8 mouse cellular contexts compared by ENCODE assay signal in the genomic region with DNA sequence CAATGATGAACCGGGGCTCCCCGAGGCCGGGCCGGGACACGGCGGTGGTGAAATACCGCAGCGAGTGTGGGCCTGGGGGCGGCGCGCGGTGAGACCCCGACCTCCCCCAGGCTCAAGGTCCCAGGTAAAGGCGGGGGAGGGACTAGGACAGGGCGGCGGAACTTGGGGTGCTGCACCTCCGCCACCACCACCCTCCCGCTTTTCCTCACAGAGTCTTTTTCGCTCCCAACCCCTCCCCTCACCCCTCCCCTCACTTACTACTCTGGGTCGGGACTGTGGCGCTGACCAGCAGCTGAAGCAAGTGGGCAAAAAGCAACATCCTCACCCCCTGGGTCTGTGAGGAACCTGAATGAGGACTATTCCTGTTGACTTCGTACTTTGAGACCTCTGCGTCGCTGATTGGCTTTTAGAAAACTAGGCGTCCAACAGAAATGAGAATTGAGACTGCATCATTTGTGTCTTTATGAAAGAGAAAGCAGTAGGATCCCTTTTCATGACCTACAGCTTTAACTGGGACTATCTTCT. TPM values are rescaled to one million over a fixed set of nuclear protein-coding genes. Genes with fewer than 3 reads are reported as not detected.
A peak's percentile ranks its signal among the peaks of the same experiment; 100 is the strongest.
DNase-seq lines count a peak whose midpoint lies in the region; ATAC-seq and TF ChIP-seq lines count a peak whose summit lies in the region.
"Not testable (repeated sequence)": the region's sequence is repeated elsewhere in the genome, so short reads cannot be mapped to it uniquely, and the experiment has no call there.

H2-T23 (minus strand) TSS at position 505 of the 525 bp plus-strand sequence.

- peak within 1 kb of the TSS; percentile 91 for H3K4me2 ChIP-seq in forebrain, postnatal 0 days (ENCODE audit: low read depth)
- H3K4me2 ChIP-seq in neural tube, embryonic 11.5 days (ENCODE audit: low read depth), result peak within 1 kb of the TSS; percentile 64

- not testable (repeated sequence) for H3K9me3 ChIP-seq in E14TG2a.4 (ENCODE audit: low read length); forebrain, postnatal 0 days (ENCODE audit: low read length); neural tube, embryonic 11.5 days (ENCODE audit: control insufficient read depth, low read length)

- peaks cover 43% of the 10 kb centered on the region for H3K4me1 ChIP-seq in E14TG2a.4 (replicated peaks; ENCODE audit: low read depth, low read length)
- H3K4me1 ChIP-seq in forebrain, postnatal 0 days (ENCODE audit: insufficient read depth); neural tube, embryonic 11.5 days (ENCODE audit: control insufficient read depth, insufficient read depth, low read length): not testable (repeated sequence)
- H3K4me1 ChIP-seq in lung, adult 2 months (ENCODE audit: control insufficient read depth, insufficient read depth, low read length), result peaks cover 12% of the 10 kb centered on the region

- H3K4me3 ChIP-seq in E14TG2a.4 (replicated peaks; ENCODE audit: low read length), result peak within 1 kb of the TSS; percentile 77
- peak within 1 kb of the TSS; percentile 37 for H3K4me3 ChIP-seq in forebrain, postnatal 0 days (ENCODE audit: low read depth, low read length)
- peak within 1 kb of the TSS; percentile 73 for H3K4me3 ChIP-seq in lung, adult 2 months (replicated peaks; ENCODE audit: extremely low read depth, low read depth, low read length)
- peak within 1 kb of the TSS; percentile 38 for H3K4me3 ChIP-seq in neural tube, embryonic 11.5 days (ENCODE audit: low read depth, low read length)

- not testable (repeated sequence) for H3K27ac ChIP-seq in forebrain, postnatal 0 days (ENCODE audit: low read depth, low read length); neural tube, embryonic 11.5 days (ENCODE audit: low read depth, low read length)

- 1% methylated on average over 23 of the region's 25 CpGs for WGBS in forebrain, postnatal 0 days
- WGBS in lung, adult 2 months, result under 1% methylated on average over 25 of the region's 25 CpGs
- WGBS in neural tube, embryonic 11.5 days, result under 1% methylated on average over 25 of the region's 25 CpGs

- ATAC-seq in forebrain, postnatal 0 days, result peak; percentile 10; the same call in 1 of the 2 replicates
- ATAC-seq in hematopoietic stem cell, adult 5-6 weeks (replicated peaks in 1 of 2; ENCODE audit: insufficient read depth in 1 of 2, low FRiP score in 2 of 2, low TSS enrichment in 1 of 2, low read depth in 1 of 2, poor library complexity in 2 of 2, severe bottlenecking in 2 of 2), result peak; percentile 82 to 88
- not testable (repeated sequence) for ATAC-seq in neural tube, embryonic 11.5 days (ENCODE audit: insufficient read depth, low FRiP score, low TSS enrichment)

- not testable (repeated sequence) for H3K27me3 ChIP-seq in E14TG2a.4 (ENCODE audit: insufficient read depth, low read length); forebrain, postnatal 0 days (ENCODE audit: insufficient read depth, low read length); neural tube, embryonic 11.5 days (ENCODE audit: control insufficient read depth, insufficient read depth, low read length)

- H3K36me3 ChIP-seq in E14TG2a.4 (ENCODE audit: insufficient read depth, low read length); forebrain, postnatal 0 days (ENCODE audit: insufficient read depth); neural tube, embryonic 11.5 days (ENCODE audit: control insufficient read depth, insufficient read depth, low read length): not testable (repeated sequence)

- TF ChIP-seq POLR2A in brain, embryonic 14.5 days (IDR thresholded peaks at IDR 0.05; ENCODE audit: borderline replicate concordance, extremely low read depth, insufficient read depth, insufficient read length, poor library complexity, severe bottlenecking), result not testable (repeated sequence)
- peak; percentile 82 for TF ChIP-seq POLR2A in lung, adult 2 months (IDR thresholded peaks at IDR 0.05; ENCODE audit: borderline replicate concordance, extremely low read depth, low read depth, low read length)

- TF ChIP-seq CTCF in E14TG2a.4 (conservative IDR thresholded peaks at IDR 0.05; ENCODE audit: low read length); brain, embryonic 14.5 days (IDR thresholded peaks at IDR 0.05; ENCODE audit: borderline replicate concordance, extremely low read depth, insufficient read depth, insufficient read length); forebrain, postnatal 0 days (IDR thresholded peaks at IDR 0.05; ENCODE audit: low read depth); lung, adult 2 months (IDR thresholded peaks at IDR 0.05; ENCODE audit: insufficient read depth, low read length): not testable (repeated sequence)

- DNase-seq in brain, embryonic 14.5 days (ENCODE audit: low read depth), result peak; percentile 37
- DNase-seq in forebrain, postnatal 0 days, result peak; percentile 23
- DNase-seq in kidney, postnatal 4 days, result peak; percentile 63 to 77
- DNase-seq in lung, adult 2 months, result peak; percentile 67
- not testable (repeated sequence) for DNase-seq in neural tube, embryonic 11.5 days (ENCODE audit: low spot score)
- peak; percentile 59 for DNase-seq in testis, postnatal 10 days (ENCODE audit: low spot score)

- peak within 1 kb of the TSS; percentile 44 for H3K9ac ChIP-seq in forebrain, postnatal 0 days
- peak within 1 kb of the TSS; percentile 42 for H3K9ac ChIP-seq in neural tube, embryonic 11.5 days (ENCODE audit: low read length)

RNA-seq across cellular contexts. Expression of gene H2-T23, which starts in this region (rescaled TPM):
- 5.4 and 9.9 TPM in 2 replicates for polyA plus RNA-seq in brain, embryonic 14.5 days (2012; rRNA removed)
- total RNA-seq in forebrain, postnatal 0 days (2014; rRNA removed), result 9.0 and 10.2 TPM in 2 replicates
- polyA plus RNA-seq in forebrain, postnatal 0 days (2015; fragmentation: Nextera tagmentation; extraction: Ambion mirVana), result 6.4 and 6.9 TPM in 2 replicates
- 197 and 236 TPM in 2 replicates for total RNA-seq in hematopoietic stem cell, adult 5-6 weeks (2017)
- 180 and 232 TPM in 2 replicates for polyA plus RNA-seq in lung, adult 2 months (2012; rRNA removed)
- polyA plus RNA-seq in neural tube, embryonic 11.5 days (2014; fragmentation: Nextera tagmentation; extraction: Ambion mirVana), result 2.7 and 3.0 TPM in 2 replicates

Comparison
In these comparisons a context has a peak if more than half of its experiments do, and no peak if none do; other contexts are left out.
1. RNA of gene H2-T23 (total RNA-seq): 197 to 236 TPM in hematopoietic stem cell, adult 5-6 weeks; 9.0 to 10.2 TPM in forebrain, postnatal 0 days; every median in the first group is over 10 times any median in the second.
2. RNA of gene H2-T23 (polyA plus RNA-seq): 180 to 232 TPM in lung, adult 2 months; 6.4 to 6.9 TPM in forebrain, postnatal 0 days, 5.4 to 9.9 TPM in brain, embryonic 14.5 days and 2.7 to 3.0 TPM in neural tube, embryonic 11.5 days; every median in the first group is over 10 times any median in the second.
3. Peak in every context shown above with its lines, with median percentiles within 50 percentile points of each other: H3K4me3 ChIP-seq.